8 mouse cellular contexts compared by ENCODE assay signal in the genomic region with DNA sequence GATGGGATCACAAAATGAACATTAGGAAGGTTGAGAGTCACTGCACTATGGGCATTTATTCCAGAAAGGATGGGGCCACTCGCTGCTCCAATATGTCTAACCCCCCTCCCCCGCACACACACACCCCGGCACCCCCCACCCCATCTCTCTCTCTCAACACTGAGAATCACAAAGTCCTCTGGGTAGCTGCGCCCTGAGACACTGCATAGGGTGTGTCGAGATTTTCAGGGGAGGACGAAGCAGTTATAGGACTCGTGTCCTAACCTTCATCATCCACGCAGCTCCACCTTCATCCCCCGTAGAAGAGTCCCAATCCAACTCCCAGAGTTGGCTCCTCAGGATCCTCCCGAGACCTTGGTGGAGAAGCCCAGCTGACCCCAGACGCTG. TPM values are rescaled to one million over a fixed set of nuclear protein-coding genes. Genes with fewer than 3 reads are reported as not detected.
A peak's percentile ranks its signal among the peaks of the same experiment; 100 is the strongest.
DNase-seq lines count a peak whose midpoint lies in the region; ATAC-seq and TF ChIP-seq lines count a peak whose summit lies in the region.

No protein-coding gene starts in this region.

- H3K27me3 ChIP-seq in lung, embryonic 14.5 days (ENCODE audit: insufficient read depth, low read length): no peaks in the 10 kb centered on the region
- H3K27me3 ChIP-seq in limb, embryonic 12.5 days: no peaks in the 10 kb centered on the region
- no peaks in the 10 kb centered on the region for H3K27me3 ChIP-seq in neural tube, embryonic 15.5 days (replicated peaks)

- no peaks in the 10 kb centered on the region for H3K9me3 ChIP-seq in lung, embryonic 14.5 days (ENCODE audit: low read depth, low read length)
- H3K9me3 ChIP-seq in limb, embryonic 12.5 days: no peaks in the 10 kb centered on the region
- H3K9me3 ChIP-seq in neural tube, embryonic 15.5 days (replicated peaks): no peaks in the 10 kb centered on the region

- WGBS in lung, embryonic 14.5 days: under 1% methylated on average over 11 of the region's 11 CpGs
- 5% methylated on average over 11 of the region's 11 CpGs for WGBS in limb, embryonic 12.5 days
- WGBS in neural tube, embryonic 15.5 days: 6% methylated on average over 11 of the region's 11 CpGs

- peak overlapping the region; percentile 74 for H3K27ac ChIP-seq in lung, embryonic 14.5 days (ENCODE audit: low read depth)
- peak overlapping the region; percentile 81 for H3K27ac ChIP-seq in limb, embryonic 12.5 days
- peak overlapping the region; percentile 87 for H3K27ac ChIP-seq in neural tube, embryonic 15.5 days (replicated peaks)

- H3K36me3 ChIP-seq in lung, embryonic 14.5 days (ENCODE audit: insufficient read depth): no peaks in the 10 kb centered on the region; the same call in 1 of the 2 replicates
- peaks cover 12% of the 10 kb centered on the region for H3K36me3 ChIP-seq in limb, embryonic 12.5 days
- H3K36me3 ChIP-seq in neural tube, embryonic 15.5 days: no peaks in the 10 kb centered on the region

- peak overlapping the region; percentile 52 for H3K4me3 ChIP-seq in lung, embryonic 14.5 days (ENCODE audit: low read depth, low read length)
- H3K4me3 ChIP-seq in limb, embryonic 12.5 days (replicated peaks): peak overlapping the region; percentile 72
- peak overlapping the region; percentile 79 for H3K4me3 ChIP-seq in neural tube, embryonic 15.5 days (replicated peaks)

- H3K4me2 ChIP-seq in lung, embryonic 14.5 days: peak overlapping the region; percentile 73
- peak overlapping the region; percentile 77 for H3K4me2 ChIP-seq in limb, embryonic 12.5 days
- H3K4me2 ChIP-seq in neural tube, embryonic 15.5 days: peak overlapping the region; percentile 85

- peaks cover 4% of the 10 kb centered on the region; the same call in 1 of the 2 replicates for H3K4me1 ChIP-seq in lung, embryonic 14.5 days (ENCODE audit: insufficient read depth)
- H3K4me1 ChIP-seq in limb, embryonic 12.5 days (replicated peaks): peaks cover 10% of the 10 kb centered on the region
- peaks cover 21% of the 10 kb centered on the region for H3K4me1 ChIP-seq in neural tube, embryonic 15.5 days

- no peak for DNase-seq in lung, embryonic 14.5 days
- no peak for DNase-seq in lung, postnatal 4 days
- no peak for DNase-seq in thymus, postnatal 14 days
- no peak for DNase-seq in right cerebral cortex, postnatal 10 days (ENCODE audit: low spot score in 2 of 2)
- DNase-seq in cerebellum, adult 11-12 months: no peak

- ATAC-seq in lung, embryonic 14.5 days (ENCODE audit: insufficient read depth): peak; percentile 51; the same call in 1 of the 2 replicates
- ATAC-seq in erythroblast, adult 5-6 weeks (replicated peaks; ENCODE audit: low FRiP score, poor library complexity, severe bottlenecking): 0 out of 2 replicates have a peak, but pooled peaks have one; percentile 31
- ATAC-seq in limb, embryonic 12.5 days (ENCODE audit: insufficient number of reproducible peaks, insufficient read depth, low FRiP score, low TSS enrichment, low read depth): peak; percentile 18; the same call in 1 of the 2 replicates
- peak; percentile 49; the same call in 1 of the 2 replicates for ATAC-seq in neural tube, embryonic 15.5 days (ENCODE audit: low FRiP score)

- TF ChIP-seq CTCF in lung, embryonic 14.5 days (IDR thresholded peaks at IDR 0.05; ENCODE audit: low read depth): no peak

- peak overlapping the region; percentile 69 for H3K9ac ChIP-seq in lung, embryonic 14.5 days
- peak overlapping the region; percentile 83 for H3K9ac ChIP-seq in limb, embryonic 12.5 days (replicated peaks)
- peak overlapping the region; percentile 81 for H3K9ac ChIP-seq in neural tube, embryonic 15.5 days (replicated peaks)

RNA-seq across cellular contexts. Expression of gene Zfp870, which starts 0.6 kb away (rescaled TPM):
- 7.9 and 8.8 TPM in 2 replicates for polyA plus RNA-seq in lung, embryonic 14.5 days (2014; fragmentation: Nextera tagmentation; extraction: Ambion mirVana)
- total RNA-seq in erythroblast, adult 5-6 weeks (2015; ENCODE audit: low replicate concordance): 1.3 TPM in 1 of 2 replicates, not detected in the other
- total RNA-seq in erythroblast, adult 5-6 weeks (2017; ENCODE audit: low replicate concordance): 0.17 and 1.1 TPM in 2 replicates
- 8.8 and 9.8 TPM in 2 replicates for polyA plus RNA-seq in limb, embryonic 12.5 days (2016; fragmentation: Nextera tagmentation; extraction: Ambion mirVana)
- polyA plus RNA-seq in neural tube, embryonic 15.5 days (2015; fragmentation: Nextera tagmentation; extraction: Ambion mirVana): 7.7 and 8.8 TPM in 2 replicates

RNA-seq across cellular contexts. Expression of gene Cyp4f14, which starts 26.3 kb away (rescaled TPM):
- polyA plus RNA-seq in lung, embryonic 14.5 days (2014; fragmentation: Nextera tagmentation; extraction: Ambion mirVana): not detected in 2 replicates
- not detected in 2 replicates for total RNA-seq in erythroblast, adult 5-6 weeks (2015; ENCODE audit: low replicate concordance)
- not detected in 2 replicates for total RNA-seq in erythroblast, adult 5-6 weeks (2017; ENCODE audit: low replicate concordance)
- not detected in 2 replicates for polyA plus RNA-seq in limb, embryonic 12.5 days (2016; fragmentation: Nextera tagmentation; extraction: Ambion mirVana)
- polyA plus RNA-seq in neural tube, embryonic 15.5 days (2015; fragmentation: Nextera tagmentation; extraction: Ambion mirVana): 0.09 TPM in 1 of 2 replicates, not detected in the other

RNA-seq across cellular contexts. Expression of gene Cyp4f13, which starts 56.4 kb away (rescaled TPM):
- polyA plus RNA-seq in lung, embryonic 14.5 days (2014; fragmentation: Nextera tagmentation; extraction: Ambion mirVana): 8.1 and 8.5 TPM in 2 replicates
- total RNA-seq in erythroblast, adult 5-6 weeks (2015; ENCODE audit: low replicate concordance): 1.3 and 4.0 TPM in 2 replicates
- 0.70 and 2.3 TPM in 2 replicates for total RNA-seq in erythroblast, adult 5-6 weeks (2017; ENCODE audit: low replicate concordance)
- 6.6 and 8.5 TPM in 2 replicates for polyA plus RNA-seq in limb, embryonic 12.5 days (2016; fragmentation: Nextera tagmentation; extraction: Ambion mirVana)
- 8.0 and 8.1 TPM in 2 replicates for polyA plus RNA-seq in neural tube, embryonic 15.5 days (2015; fragmentation: Nextera tagmentation; extraction: Ambion mirVana)
